Mouse (Mus musculus) MEL (cell line): ENCODE results near the gene Dusp5.

Experiments used
- CTCF ChIP-seq, 3 experiments: IDR thresholded peaks in 2 of 3; conservative IDR thresholded peaks in 1 of 3; 2 replicates each; pipeline ENCODE4 v1.5.1; 2011 to 2012; ENCODE audit warnings: low read length in 3 of 3, low read depth in 2 of 3, mild to moderate bottlenecking in 2 of 3, improper control_type of control experiment in 1 of 3, inconsistent platforms in 1 of 3, mixed read lengths in 1 of 3, moderate library complexity in 1 of 3; ENCODE audit not compliant: control insufficient read depth in 1 of 3, insufficient read depth in 1 of 3, poor library complexity in 1 of 3, severe bottlenecking in 1 of 3
- E2F4 ChIP-seq: IDR thresholded peaks from 2 replicates; pipeline ENCODE4 v1.6.1; 2011; ENCODE audit warnings: low read depth, low read length, improper control_type of control experiment, borderline replicate concordance
- GABPA ChIP-seq: IDR thresholded peaks from 2 replicates; pipeline ENCODE4 v1.6.1; 2012; ENCODE audit warnings: low read depth, mild to moderate bottlenecking, inconsistent platforms, low read length, improper control_type of control experiment, moderate library complexity
- NRF1 ChIP-seq: IDR thresholded peaks from 2 replicates; pipeline ENCODE4 v1.6.1; 2014; ENCODE audit warnings: low read depth, mild to moderate bottlenecking, inconsistent platforms, low read length, improper control_type of control experiment, moderate library complexity; ENCODE audit not compliant: poor library complexity, insufficient read depth, severe bottlenecking
- UBTF ChIP-seq: IDR thresholded peaks from 2 replicates; pipeline ENCODE4 v1.6.1; 2012; ENCODE audit warnings: low read depth, mild to moderate bottlenecking, inconsistent platforms, low read length, improper control_type of control experiment, moderate library complexity, borderline replicate concordance; ENCODE audit not compliant: insufficient read depth
- USF1 ChIP-seq: IDR thresholded peaks from 2 replicates; pipeline ENCODE4 v1.6.1; 2014; ENCODE audit warnings: low read depth, mild to moderate bottlenecking, inconsistent platforms, low read length, improper control_type of control experiment, moderate library complexity
- USF2 ChIP-seq, 2 experiments: IDR thresholded peaks; 2 replicates each; pipeline ENCODE4 v1.6.1; 2011 to 2012; ENCODE audit warnings: improper control_type of control experiment in 2 of 2, low read length in 2 of 2, borderline replicate concordance in 1 of 2, inconsistent platforms in 1 of 2, low read depth in 1 of 2, mild to moderate bottlenecking in 1 of 2; ENCODE audit not compliant: insufficient read depth in 1 of 2

GRCm38 (mm10) chr19:53502891-53503371 is 26.0 kb upstream of the Dusp5 start:
- TF ChIP-seq GABPA (no peak), NRF1 (no peak), UBTF (no peak), USF1 (no peak), E2F4 (no peak), USF2 (IDR thresholded peaks at IDR 0.05; ENCODE audit: borderline replicate concordance in 1 of 2, insufficient read depth in 1 of 2, low read depth in 1 of 2, low read length in 2 of 2) (no peak), CTCF (IDR thresholded peaks at IDR 0.05 in 2 of 3, conservative IDR thresholded peaks at IDR 0.05 in 1 of 3; ENCODE audit: control insufficient read depth in 1 of 3, insufficient read depth in 1 of 3, low read depth in 2 of 3, low read length in 3 of 3, poor library complexity in 1 of 3, severe bottlenecking in 1 of 3) (no peak)
